Mouse (Mus musculus) liver, embryonic 16.5 days (tissue): ENCODE data around the gene Cntn1. TPM values are rescaled to one million over a fixed set of nuclear protein-coding genes. Genes with fewer than 3 reads are reported as not detected.
"Not testable (repeated sequence)": the region's sequence is repeated elsewhere in the genome, so short reads cannot be mapped to it uniquely, and the experiment has no call there.

Source experiments
- ATAC-seq: fragments of 200-750 bp; cut with Nextera tagmentation; 2 replicates; pipeline ENCODE4 v1.8.0; 2017; ENCODE audit warnings: low read depth, mild to moderate bottlenecking, moderate number of reproducible peaks, moderate library complexity
- H3K27ac ChIP-seq: fragments of 300-500 bp; sonication (generic); 2 replicates; pipeline ENCODE4 v1.5.1; 2014; ENCODE audit warnings: mild to moderate bottlenecking, low read length
- H3K27me3 ChIP-seq: fragments of 300-500 bp; sonication (generic); 2 replicates; pipeline ENCODE4 v1.6.1; 2014; ENCODE audit warnings: low read depth, low read length, mixed read lengths; ENCODE audit not compliant: control insufficient read depth, insufficient read depth
- H3K36me3 ChIP-seq: fragments of 300-500 bp; sonication (generic); 2 replicates; pipeline ENCODE4 v1.6.1; 2014; ENCODE audit warnings: mild to moderate bottlenecking; ENCODE audit not compliant: control insufficient read depth, insufficient read depth
- H3K4me1 ChIP-seq: fragments of 300-500 bp; sonication (generic); 2 replicates; pipeline ENCODE4 v1.6.1; 2014; ENCODE audit warnings: low read depth, low read length, mixed read lengths; ENCODE audit not compliant: control insufficient read depth
- H3K4me2 ChIP-seq: fragments of 300-500 bp; sonication (generic); 2 replicates; pipeline ENCODE4 v1.6.1; 2014; ENCODE audit warnings: low read depth, low read length, mixed read lengths
- H3K4me3 ChIP-seq: fragments of 300-500 bp; sonication (generic); 2 replicates; pipeline ENCODE4 v1.5.1; 2014; ENCODE audit warnings: low read depth, mild to moderate bottlenecking, low read length
- H3K9ac ChIP-seq: fragments of 300-500 bp; sonication (generic); 2 replicates; pipeline ENCODE4 v1.6.1; 2014; ENCODE audit warnings: low read depth, low read length
- H3K9me3 ChIP-seq: fragments of 300-500 bp; sonication (generic); replicated peaks from 2 replicates; pipeline ENCODE4 v1.6.1; 2016; ENCODE audit warnings: low read length; ENCODE audit not compliant: control insufficient read depth
- WGBS: fragments of 180-500 bp; shearing (Covaris S2); extraction: QIAGEN DNeasy Blood & Tissue Kit; methylation state at CpG from one replicate; pipeline ENCODE4 v1.1.7; 2014; ENCODE audit not compliant: insufficient replicate concordance; 5-methylcytosine and 5-hydroxymethylcytosine counted together
- polyA plus RNA-seq: library from polyadenylated mRNA; unstranded; fragments of >200 nt; fragmentation: Nextera tagmentation; extraction: Ambion mirVana; gene quantifications from 2 replicates; pipeline ENCODE4 v1.2.1, GENCODE M21; 2015

The Cntn1 gene
- polyA plus RNA-seq, 1 experiment from 2014 or later = 0.08 TPM

GRCm38 (mm10) chr15:92327111-92327510 is 276.1 kb downstream of the Cntn1 start:
- no peaks in the 10 kb centered on the region for H3K27me3 ChIP-seq
- no peak overlapping the region for H3K9ac ChIP-seq
- ATAC-seq = no peak
- 52% methylated on average over 7 of the region's 7 CpGs for WGBS
- no peaks in the 10 kb centered on the region for H3K36me3 ChIP-seq
- H3K4me3 ChIP-seq = no peak overlapping the region
- H3K9me3 ChIP-seq = no peaks in the 10 kb centered on the region
- H3K27ac ChIP-seq = no peak overlapping the region
- H3K4me2 ChIP-seq = no peak overlapping the region
- no peaks in the 10 kb centered on the region for H3K4me1 ChIP-seq

DNA sequence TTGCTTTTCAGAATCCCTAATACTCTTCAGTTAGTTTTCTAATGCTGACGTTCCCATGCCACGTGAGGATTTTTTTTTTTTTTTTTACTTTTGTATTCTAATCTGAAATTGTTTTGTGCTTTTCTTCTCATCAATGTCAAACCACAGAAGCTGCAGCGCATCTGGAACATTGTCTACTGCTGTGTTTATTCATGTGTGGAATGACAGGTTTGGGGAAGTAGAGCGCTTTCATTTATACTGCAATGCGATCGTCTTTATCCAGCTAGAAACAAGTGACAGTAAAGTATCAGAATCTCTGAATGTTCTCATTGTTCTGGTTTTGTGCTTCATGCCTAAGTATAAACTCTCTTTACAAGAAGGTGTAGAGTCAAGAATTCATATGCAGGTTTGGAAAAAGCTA is 289.3 kb downstream of the Cntn1 start:
- Histone ChIP-seq H3K9me3 (no peaks in the 10 kb centered on the region), H3K4me1 (no peaks in the 10 kb centered on the region), H3K4me2 (no peak overlapping the region), H3K9ac (no peak overlapping the region), H3K27ac (no peak overlapping the region), H3K4me3 (no peak overlapping the region), H3K27me3 (no peaks in the 10 kb centered on the region), H3K36me3 (no peaks in the 10 kb centered on the region)
- 74% methylated on average over 6 of the region's 6 CpGs for WGBS
- no peak for ATAC-seq

DNA sequence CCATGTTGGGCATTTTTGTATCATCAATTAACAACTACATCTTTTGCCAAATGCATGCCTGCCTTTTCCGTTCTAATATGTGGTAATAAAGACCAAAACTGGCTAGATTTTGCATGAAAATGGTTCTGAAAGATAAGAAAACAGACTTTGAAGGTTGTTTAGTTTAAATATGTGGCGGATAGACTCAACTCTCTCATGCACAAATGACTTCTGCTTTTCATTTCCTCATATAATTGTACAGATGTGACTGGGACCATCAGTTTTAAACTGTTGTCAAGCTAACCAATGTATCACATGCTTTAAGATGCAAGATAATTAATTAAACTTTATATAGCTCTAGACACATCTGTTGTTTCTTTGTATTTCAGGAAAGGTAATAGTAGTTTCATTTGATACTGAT is 290.5 kb downstream of the Cntn1 start:
- WGBS = 41% methylated on average over 2 of the region's 2 CpGs
- no peaks in the 10 kb centered on the region for H3K27me3 ChIP-seq
- H3K36me3 ChIP-seq = no peaks in the 10 kb centered on the region
- no peaks in the 10 kb centered on the region for H3K4me1 ChIP-seq
- no peak overlapping the region for H3K4me2 ChIP-seq
- H3K9ac ChIP-seq = no peak overlapping the region
- H3K9me3 ChIP-seq = no peaks in the 10 kb centered on the region
- no peak overlapping the region for H3K27ac ChIP-seq
- no peak for ATAC-seq
- no peak overlapping the region for H3K4me3 ChIP-seq

GRCm38 (mm10) chr15:92344136-92344869 is 293.3 kb downstream of the Cntn1 start:
- 47% methylated on average over 23 of the region's 23 CpGs for WGBS
- peak overlapping the region; percentile 46 for H3K4me2 ChIP-seq
- 0 out of 2 replicates have a peak overlapping the region, but pooled peaks have one; percentile 31 for H3K9ac ChIP-seq
- ATAC-seq = peak; percentile 83
- H3K9me3 ChIP-seq = no peaks in the 10 kb centered on the region
- H3K27me3 ChIP-seq = no peaks in the 10 kb centered on the region
- peak overlapping the region; percentile 47 for H3K4me3 ChIP-seq
- H3K27ac ChIP-seq = peak overlapping the region; percentile 17; the same call in 1 of the 2 replicates
- no peaks in the 10 kb centered on the region; the same call in 1 of the 2 replicates for H3K4me1 ChIP-seq
- H3K36me3 ChIP-seq = no peaks in the 10 kb centered on the region

GRCm38 (mm10) chr15:92347426-92347825 is 296.5 kb downstream of the Cntn1 start:
- Histone ChIP-seq H3K4me1 (no peaks in the 10 kb centered on the region; the same call in 1 of the 2 replicates), H3K36me3 (no peaks in the 10 kb centered on the region), H3K4me3 (no peak overlapping the region), H3K4me2 (no peak overlapping the region), H3K27ac (no peak overlapping the region), H3K27me3 (no peaks in the 10 kb centered on the region), H3K9ac (no peak overlapping the region), H3K9me3 (no peaks in the 10 kb centered on the region)
- ATAC-seq = no peak
- 39% methylated on average over 4 of the region's 4 CpGs for WGBS

DNA sequence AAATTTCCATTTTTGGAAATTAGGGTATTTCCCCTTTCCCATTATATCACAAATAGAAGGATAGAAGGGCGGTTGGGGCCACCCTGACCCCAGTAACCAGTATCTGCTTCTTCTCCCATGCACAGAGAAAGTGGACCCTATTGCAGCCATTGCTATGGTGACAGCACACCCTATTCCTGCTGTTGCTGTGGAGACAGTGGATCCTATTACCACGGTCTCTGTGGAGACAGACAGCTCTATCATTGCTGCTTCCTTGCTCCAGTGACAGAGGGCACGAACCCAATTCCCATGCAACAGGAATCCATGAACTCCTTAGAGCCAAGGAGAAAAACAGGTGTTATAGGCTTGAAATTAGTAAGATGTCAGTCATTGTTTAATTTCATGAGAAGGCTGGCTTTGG is 296.9 kb downstream of the Cntn1 start:
- H3K27ac ChIP-seq = no peak overlapping the region
- WGBS = 40% methylated on average over 3 of the region's 3 CpGs
- no peak for ATAC-seq

GRCm38 (mm10) chr15:92348453-92348852 is 297.5 kb downstream of the Cntn1 start:
- H3K27me3 ChIP-seq, H3K27ac ChIP-seq, H3K36me3 ChIP-seq, H3K9ac ChIP-seq, H3K9me3 ChIP-seq, H3K4me1 ChIP-seq, H3K4me2 ChIP-seq, ATAC-seq, H3K4me3 ChIP-seq: not testable (repeated sequence)

More for the DNA sequence above, 296.9 kb downstream of the Cntn1 start:
- Histone ChIP-seq H3K9ac (no peak overlapping the region), H3K4me3 (no peak overlapping the region), H3K27me3 (no peaks in the 10 kb centered on the region), H3K4me1 (no peaks in the 10 kb centered on the region; the same call in 1 of the 2 replicates), H3K4me2 (no peak overlapping the region), H3K36me3 (no peaks in the 10 kb centered on the region), H3K9me3 (no peaks in the 10 kb centered on the region)

DNA sequence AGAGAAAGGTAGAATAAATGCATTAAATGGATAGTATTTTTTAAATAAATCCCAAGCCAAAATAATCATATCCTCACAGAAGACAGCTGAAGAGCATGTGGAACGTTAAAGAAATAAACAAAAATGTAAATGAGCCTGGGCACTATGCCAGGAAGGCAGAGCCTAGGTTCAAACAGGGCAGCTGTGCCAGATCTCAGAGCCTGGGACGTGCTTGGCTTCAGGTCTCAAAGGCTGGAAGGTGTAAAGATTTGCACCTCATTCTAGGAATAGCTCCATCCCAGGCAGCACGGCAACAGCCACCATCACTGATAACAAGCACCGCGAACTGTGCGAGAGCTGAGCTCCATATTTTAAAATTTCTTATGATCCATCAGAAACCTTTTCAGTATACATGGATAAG is 313.2 kb downstream of the Cntn1 start:
- H3K4me2 ChIP-seq = no peak overlapping the region
- no peaks in the 10 kb centered on the region for H3K4me1 ChIP-seq
- no peak overlapping the region for H3K9ac ChIP-seq
- 43% methylated on average over 6 of the region's 6 CpGs for WGBS
- no peak overlapping the region for H3K27ac ChIP-seq
- no peak overlapping the region for H3K4me3 ChIP-seq
- no peaks in the 10 kb centered on the region for H3K9me3 ChIP-seq
- H3K27me3 ChIP-seq = no peaks in the 10 kb centered on the region
- no peaks in the 10 kb centered on the region for H3K36me3 ChIP-seq
- ATAC-seq = no peak

DNA sequence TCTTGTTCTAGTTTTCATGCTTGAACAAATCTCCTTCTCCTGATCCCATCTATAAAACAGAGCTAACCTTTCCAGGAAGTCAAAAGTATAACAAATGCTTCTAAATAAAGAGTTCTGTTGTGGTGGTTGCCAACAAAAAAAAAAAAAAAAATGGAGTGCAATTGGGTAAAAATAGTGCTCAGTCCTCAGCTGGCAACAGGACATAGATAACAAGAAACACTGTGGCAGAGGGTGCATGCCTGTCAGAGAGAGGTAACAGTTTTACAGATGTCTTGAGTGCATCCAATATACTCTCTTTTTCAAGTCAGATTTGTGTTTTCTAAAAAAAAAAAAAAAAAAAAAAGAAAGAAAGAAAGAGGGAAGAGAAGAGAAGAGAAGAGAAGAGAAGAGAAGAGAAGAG is 313.6 kb downstream of the Cntn1 start:
- Histone ChIP-seq H3K4me3 (no peak overlapping the region), H3K36me3 (no peaks in the 10 kb centered on the region), H3K9me3 (no peaks in the 10 kb centered on the region), H3K27ac (no peak overlapping the region), H3K9ac (no peak overlapping the region), H3K27me3 (no peaks in the 10 kb centered on the region), H3K4me1 (no peaks in the 10 kb centered on the region), H3K4me2 (no peak overlapping the region)
- ATAC-seq = no peak
